Mouse (Mus musculus) splenic B cell, adult 2 months (primary cell): ENCODE measurements around the gene Rab15.

ENCODE experiments used
- DNase-seq: peaks from one replicate; pipeline ENCODE4 v3.0.0-alpha.2; 2011; ENCODE audit warnings: low read depth, low spot score
- H3K27me3 ChIP-seq: 2 replicates; pipeline ENCODE4 v1.6.1; 2012; ENCODE audit warnings: mild to moderate bottlenecking, low read length, moderate library complexity, mixed read lengths; ENCODE audit not compliant: control insufficient read depth, poor library complexity, insufficient read depth, severe bottlenecking
- H3K36me3 ChIP-seq: 2 replicates; pipeline ENCODE4 v1.6.1; 2012; ENCODE audit warnings: mild to moderate bottlenecking, low read length, moderate library complexity, mixed read lengths; ENCODE audit not compliant: control insufficient read depth, poor library complexity, insufficient read depth, severe bottlenecking

The Rab15 gene

DNA sequence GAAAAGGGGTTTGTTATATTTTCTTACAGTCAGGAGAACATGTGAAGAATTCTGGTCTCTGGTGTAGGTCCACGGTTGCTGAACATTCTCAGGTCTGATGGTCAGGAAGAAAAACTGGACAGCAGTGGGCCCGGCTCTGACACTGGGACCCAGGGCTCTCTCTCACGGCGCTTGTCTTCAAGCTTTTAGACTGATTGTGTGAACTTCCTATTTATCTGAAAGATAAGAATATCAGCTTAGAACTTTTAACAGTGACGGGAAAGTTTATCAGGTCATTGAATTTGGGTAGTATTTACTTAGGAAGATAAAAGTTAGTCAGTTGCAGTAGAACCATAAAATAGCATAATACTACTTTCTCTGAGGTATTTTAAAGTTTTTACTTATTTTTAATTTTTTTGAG is 45.8 kb downstream of the Rab15 start:
- peaks cover 6% of the 10 kb centered on the region; the same call in 1 of the 2 replicates for H3K36me3 ChIP-seq
- DNase-seq: no peak
- H3K27me3 ChIP-seq: no peaks in the 10 kb centered on the region

DNA sequence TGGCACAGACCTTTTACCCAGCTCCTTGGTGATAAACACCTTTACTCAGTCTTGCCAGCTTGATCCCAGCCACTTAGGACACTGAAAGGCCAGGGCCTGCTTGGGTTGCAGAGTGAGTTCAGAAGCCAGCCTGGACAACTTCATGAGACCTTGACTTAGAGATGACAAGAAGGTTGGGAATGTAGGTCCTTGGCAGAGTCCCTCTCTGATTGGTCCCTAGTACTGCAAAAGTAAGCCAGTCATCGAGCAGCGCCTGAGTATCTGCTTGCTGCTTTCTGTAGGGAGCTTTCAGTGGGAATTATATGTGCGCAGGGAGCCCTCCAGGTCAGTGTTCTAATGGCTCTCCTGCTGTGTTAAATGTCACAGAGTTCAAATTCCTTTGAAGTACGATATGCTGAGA is 47.6 kb downstream of the Rab15 start:
- Histone ChIP-seq H3K27me3 (no peaks in the 10 kb centered on the region), H3K36me3 (peaks cover 6% of the 10 kb centered on the region; the same call in 1 of the 2 replicates)
- DNase-seq: no peak

- Histone ChIP-seq H3K27me3 (no peaks in the 10 kb centered on the region), H3K36me3 (peaks cover 6% of the 10 kb centered on the region; the same call in 1 of the 2 replicates)
- no peak for DNase-seq
Observed at GRCm38 (mm10) chr12:76774652-76775051, 48.1 kb downstream of the Rab15 start.

DNA sequence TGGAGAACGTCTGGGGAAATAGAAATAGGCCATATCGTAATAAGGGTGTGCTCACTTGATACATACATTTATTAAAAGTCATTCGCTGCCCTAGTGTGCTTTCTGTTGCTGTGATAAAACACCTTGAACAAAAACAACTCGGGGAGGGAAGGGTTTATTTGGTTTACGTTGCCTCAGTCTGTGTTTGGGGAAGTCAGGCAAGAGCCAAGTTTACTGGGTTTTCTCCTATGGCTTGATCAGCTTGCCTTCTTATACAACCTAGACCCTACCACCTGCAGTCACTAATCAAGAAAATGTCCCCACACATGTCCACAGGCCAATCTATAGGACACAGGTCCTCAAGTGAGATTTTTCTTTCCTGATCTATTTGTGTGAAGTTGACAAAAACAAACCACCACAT is 51.2 kb downstream of the Rab15 start:
- no peak for DNase-seq
- peaks cover 4% of the 10 kb centered on the region; the same call in 1 of the 2 replicates for H3K36me3 ChIP-seq
- no peaks in the 10 kb centered on the region for H3K27me3 ChIP-seq

DNA sequence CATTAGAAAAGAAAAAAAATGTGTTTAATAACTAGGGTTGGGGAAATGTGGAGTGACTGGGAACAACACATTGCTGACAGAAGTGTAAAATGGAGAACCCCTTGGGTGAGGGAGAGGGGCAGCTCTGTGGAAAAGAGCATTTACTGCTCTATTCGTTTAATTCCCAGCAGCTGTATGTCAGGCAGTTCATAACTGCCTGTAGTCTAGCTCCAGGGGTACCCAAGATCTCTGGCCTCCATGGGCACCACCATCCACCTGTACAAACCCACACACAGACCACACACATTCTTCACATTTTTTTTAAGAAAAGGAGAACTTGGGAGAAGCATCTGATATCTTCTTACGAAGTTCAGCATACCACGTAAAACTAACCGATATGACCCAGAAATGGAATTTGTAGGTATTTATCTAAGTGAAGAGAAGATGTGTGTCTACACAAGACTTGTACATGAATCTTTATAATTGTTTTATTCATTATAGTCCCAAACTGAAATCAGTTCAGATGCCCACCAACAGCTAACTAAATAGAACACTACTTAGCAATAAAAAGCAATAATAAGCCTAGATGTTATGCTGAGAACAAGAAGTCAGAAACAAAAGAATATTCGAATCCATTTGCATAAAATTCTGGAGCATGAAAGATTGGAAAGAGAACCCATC is 51.7 kb downstream of the Rab15 start:
- DNase-seq: no peak
- Histone ChIP-seq H3K36me3 (peaks cover 4% of the 10 kb centered on the region; the same call in 1 of the 2 replicates), H3K27me3 (no peaks in the 10 kb centered on the region)

- no peaks in the 10 kb centered on the region for H3K27me3 ChIP-seq
- DNase-seq: no peak
- no peaks in the 10 kb centered on the region for H3K36me3 ChIP-seq
Observed at GRCm38 (mm10) chr12:76765901-76766630, 56.6 kb downstream of the Rab15 start.

GRCm38 (mm10) chr12:76765354-76765851 is 57.3 kb downstream of the Rab15 start, which contains the start of the genes Churc1 and Fntb:
Gene Churc1 (plus strand): TSS chr12:76765538.
Gene Fntb (plus strand): TSS chr12:76765589.
- Histone ChIP-seq H3K36me3 (no peaks in the 10 kb centered on the region), H3K27me3 (no peaks in the 10 kb centered on the region)
- peak; percentile 100 for DNase-seq

GRCm38 (mm10) chr12:76752652-76753318 is 69.9 kb downstream of the Rab15 start:
- H3K36me3 ChIP-seq: no peaks in the 10 kb centered on the region
- H3K27me3 ChIP-seq: no peaks in the 10 kb centered on the region
- peak; percentile 72 for DNase-seq

- no peaks in the 10 kb centered on the region for H3K36me3 ChIP-seq
- DNase-seq: no peak
- no peaks in the 10 kb centered on the region for H3K27me3 ChIP-seq
Observed at GRCm38 (mm10) chr12:76750866-76751459, 71.7 kb downstream of the Rab15 start.
